ENCODE assay signal across 7 mouse cellular contexts in the genomic region with DNA sequence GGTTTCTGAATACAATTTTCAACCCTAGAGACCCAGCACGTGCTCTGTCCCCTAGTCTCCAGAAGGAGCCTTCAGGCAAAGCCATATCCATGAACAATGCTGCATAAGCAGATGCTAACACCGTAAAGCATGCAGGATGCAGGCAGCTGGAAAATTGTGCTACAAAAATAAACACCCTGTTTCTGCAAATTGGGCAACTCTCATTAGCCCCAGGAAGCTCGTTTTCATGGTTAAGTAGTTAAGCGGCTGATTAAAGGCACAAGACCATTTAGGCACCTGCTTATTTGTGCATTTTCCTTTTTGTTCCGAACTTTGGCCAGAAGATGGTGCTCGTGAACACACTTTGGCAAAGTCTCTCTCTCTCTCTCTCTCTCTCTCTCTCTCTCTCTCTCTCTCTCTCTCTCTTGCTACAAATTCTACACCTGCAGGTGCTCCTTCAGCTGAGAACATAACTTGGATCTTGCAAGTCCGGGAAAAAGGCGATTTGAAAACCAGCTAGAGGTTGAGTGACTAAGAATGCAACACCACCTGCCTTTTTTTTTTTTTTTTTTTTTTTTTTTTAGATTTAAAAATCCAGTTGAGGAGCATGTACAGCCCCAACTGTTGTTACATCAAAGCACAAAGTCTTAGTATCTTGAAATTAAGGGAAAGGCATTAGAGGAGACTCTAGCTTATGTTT.
DNase-seq lines count a peak whose midpoint lies in the region; ATAC-seq lines count a peak whose summit lies in the region.

No protein-coding gene starts in this region.

- no peaks in the 10 kb centered on the region for H3K27me3 ChIP-seq in embryonic facial prominence, embryonic 14.5 days (replicated peaks; ENCODE audit: control insufficient read depth, insufficient read depth, low read length)
- no peaks in the 10 kb centered on the region for H3K27me3 ChIP-seq in hindbrain, embryonic 13.5 days

- no peak for ATAC-seq in embryonic facial prominence, embryonic 14.5 days (ENCODE audit: low read depth)
- peak; percentile 76; the same call in 1 of the 2 replicates for ATAC-seq in hindbrain, embryonic 13.5 days (ENCODE audit: low FRiP score)

- H3K27ac ChIP-seq in embryonic facial prominence, embryonic 14.5 days (replicated peaks; ENCODE audit: low read depth, low read length), result no peak overlapping the region
- H3K27ac ChIP-seq in hindbrain, embryonic 13.5 days, result 0 out of 2 replicates have a peak overlapping the region, but pooled peaks have one; percentile 23

- H3K36me3 ChIP-seq in embryonic facial prominence, embryonic 14.5 days (ENCODE audit: control insufficient read depth, insufficient read depth, low read length), result no peaks in the 10 kb centered on the region
- H3K36me3 ChIP-seq in hindbrain, embryonic 13.5 days, result no peaks in the 10 kb centered on the region

- H3K4me1 ChIP-seq in embryonic facial prominence, embryonic 14.5 days (ENCODE audit: control insufficient read depth, insufficient read depth, low read length), result no peaks in the 10 kb centered on the region
- peaks cover 13% of the 10 kb centered on the region for H3K4me1 ChIP-seq in hindbrain, embryonic 13.5 days (replicated peaks)

- H3K4me2 ChIP-seq in embryonic facial prominence, embryonic 14.5 days (ENCODE audit: low read depth, low read length), result no peak overlapping the region
- peak overlapping the region; percentile 17; the same call in 1 of the 2 replicates for H3K4me2 ChIP-seq in hindbrain, embryonic 13.5 days

- H3K9me3 ChIP-seq in embryonic facial prominence, embryonic 14.5 days (ENCODE audit: control insufficient read depth, low read length), result peaks cover 5% of the 10 kb centered on the region; the same call in 1 of the 2 replicates
- H3K9me3 ChIP-seq in hindbrain, embryonic 13.5 days, result no peaks in the 10 kb centered on the region

- no peak overlapping the region for H3K9ac ChIP-seq in embryonic facial prominence, embryonic 14.5 days (ENCODE audit: low read depth, low read length)
- H3K9ac ChIP-seq in hindbrain, embryonic 13.5 days, result no peak overlapping the region

- 15% methylated on average over 8 of the region's 8 CpGs for WGBS in embryonic facial prominence, embryonic 14.5 days
- 20% methylated on average over 8 of the region's 8 CpGs for WGBS in hindbrain, embryonic 13.5 days

- H3K4me3 ChIP-seq in embryonic facial prominence, embryonic 14.5 days (ENCODE audit: low read depth, low read length), result no peak overlapping the region
- H3K4me3 ChIP-seq in hindbrain, embryonic 13.5 days, result no peak overlapping the region

- peak; percentile 65 for DNase-seq in ES-CJ7 (ENCODE audit: low read depth, low spot score)
- peak; percentile 62 for DNase-seq in ZHBTc4 (ENCODE audit: low read depth, low spot score)
- DNase-seq in embryonic facial prominence, embryonic 14.5 days (ENCODE audit: low spot score), result peak; percentile 85
- DNase-seq in layer of hippocampus, postnatal 10 days (ENCODE audit: low spot score in 2 of 2), result peak; percentile 63 to 69
- DNase-seq in mesoderm, embryonic 11.5 days (ENCODE audit: low read depth, low spot score), result peak; percentile 75
- peak; percentile 40 to 56 for DNase-seq in spleen, postnatal 36 days (ENCODE audit: low spot score in 2 of 2)
